Mouse (Mus musculus) cerebellum, postnatal 4 days (tissue): Measurements from ENCODE around the gene Gtpbp2.

Source experiments
- DNase-seq, 2 experiments: peaks; one replicate each; pipeline ENCODE4 v3.0.0; 2022; ENCODE audit warnings: low spot score in 2 of 2, mixed read lengths in 1 of 2

The Gtpbp2 gene

GRCm38 (mm10) chr17:46160686-46161085 lies at the start of gene Gtpbp2:
Gene Gtpbp2, plus strand, starts transcription at chr17:46161032.
- peak; percentile 78 to 93 for DNase-seq

- DNase-seq, result no peak
Measured at GRCm38 (mm10) chr17:46115489-46115888, 45.3 kb upstream of the Gtpbp2 start.

- no peak for DNase-seq
Measured at GRCm38 (mm10) chr17:46116138-46116537, 44.7 kb upstream of the Gtpbp2 start.

GRCm38 (mm10) chr17:46116881-46117280 lies 44.0 kb upstream of the Gtpbp2 start:
- no peak for DNase-seq

- DNase-seq, result no peak
Measured at GRCm38 (mm10) chr17:46117623-46118422, 43.0 kb upstream of the Gtpbp2 start.

GRCm38 (mm10) chr17:46118423-46118850 lies 42.4 kb upstream of the Gtpbp2 start:
- no peak for DNase-seq

GRCm38 (mm10) chr17:46119641-46120040 lies 41.2 kb upstream of the Gtpbp2 start:
- DNase-seq, result no peak

GRCm38 (mm10) chr17:46122791-46123190 lies 38.0 kb upstream of the Gtpbp2 start:
- no peak for DNase-seq

GRCm38 (mm10) chr17:46123285-46123684 lies 37.5 kb upstream of the Gtpbp2 start:
- DNase-seq, result no peak

- DNase-seq, result no peak
Measured at GRCm38 (mm10) chr17:46123953-46124700, 36.7 kb upstream of the Gtpbp2 start.

- no peak for DNase-seq
Measured at GRCm38 (mm10) chr17:46126608-46127007, 34.2 kb upstream of the Gtpbp2 start.

GRCm38 (mm10) chr17:46127814-46128493 lies 32.9 kb upstream of the Gtpbp2 start:
- DNase-seq, result no peak

- no peak for DNase-seq
Measured at GRCm38 (mm10) chr17:46129741-46130498, 30.9 kb upstream of the Gtpbp2 start.

GRCm38 (mm10) chr17:46132058-46132718 lies 28.6 kb upstream of the Gtpbp2 start:
- peak; percentile 67 to 88 for DNase-seq

GRCm38 (mm10) chr17:46132862-46133261 lies 28.0 kb upstream of the Gtpbp2 start:
- no peak for DNase-seq

GRCm38 (mm10) chr17:46138563-46139236 lies 22.1 kb upstream of the Gtpbp2 start:
- DNase-seq, result no peak

GRCm38 (mm10) chr17:46139872-46140271 lies 21.0 kb upstream of the Gtpbp2 start:
- DNase-seq, result no peak

- DNase-seq, result peak in 1 of 2 experiments; percentile 65
Measured at GRCm38 (mm10) chr17:46143578-46144423, 17.0 kb upstream of the Gtpbp2 start, which contains the start of gene Rsph9. Gene Rsph9, minus strand, starts transcription at chr17:46144216.
